Mouse (Mus musculus) liver, embryonic 12.5 days (tissue): ENCODE data around the gene Pbx2. TPM values are rescaled to one million over a fixed set of nuclear protein-coding genes. Genes with fewer than 3 reads are reported as not detected.

Source experiments
- ATAC-seq: fragments of 200-750 bp; cut with Nextera tagmentation; 2 replicates; pipeline ENCODE4 v1.8.0; 2017; ENCODE audit warnings: moderate number of reproducible peaks, mild to moderate bottlenecking, moderate library complexity
- H3K27ac ChIP-seq: fragments of 300-500 bp; sonication (generic); 2 replicates; pipeline ENCODE4 v1.5.1; 2016; ENCODE audit warnings: mild to moderate bottlenecking
- H3K27me3 ChIP-seq: fragments of 300-500 bp; sonication (generic); replicated peaks from 2 replicates; pipeline ENCODE4 v1.6.1; 2016; ENCODE audit warnings: mild to moderate bottlenecking, moderate library complexity
- H3K36me3 ChIP-seq: fragments of 300-500 bp; sonication (generic); 2 replicates; pipeline ENCODE4 v1.6.1; 2016; ENCODE audit warnings: mild to moderate bottlenecking, moderate library complexity
- H3K4me1 ChIP-seq: fragments of 300-500 bp; sonication (generic); 2 replicates; pipeline ENCODE4 v1.6.1; 2016
- H3K4me2 ChIP-seq: fragments of 300-500 bp; sonication (generic); 2 replicates; pipeline ENCODE4 v1.6.1; 2016; ENCODE audit warnings: mild to moderate bottlenecking, moderate library complexity
- H3K4me3 ChIP-seq: fragments of 300-500 bp; sonication (generic); 2 replicates; pipeline ENCODE4 v1.5.1; 2016; ENCODE audit warnings: mild to moderate bottlenecking, moderate library complexity
- H3K9ac ChIP-seq: fragments of 300-500 bp; sonication (generic); 2 replicates; pipeline ENCODE4 v1.6.1; 2016; ENCODE audit warnings: mild to moderate bottlenecking, moderate library complexity
- H3K9me3 ChIP-seq: fragments of 300-500 bp; sonication (generic); replicated peaks from 2 replicates; pipeline ENCODE4 v1.6.1; 2016; ENCODE audit warnings: mild to moderate bottlenecking, moderate library complexity
- WGBS: fragments of 180-500 bp; shearing (Covaris S2); methylation state at CpG from one replicate; pipeline ENCODE4 v1.1.7; 2016; ENCODE audit not compliant: insufficient replicate concordance; 5-methylcytosine and 5-hydroxymethylcytosine counted together
- polyA plus RNA-seq: library from polyadenylated mRNA; unstranded; fragments of >200 nt; fragmentation: Nextera tagmentation; extraction: Ambion mirVana; gene quantifications from 2 replicates; pipeline ENCODE4 v1.2.1, GENCODE M21; 2016

The Pbx2 gene
- polyA plus RNA-seq, 1 experiment from 2014 or later, result 6.9 TPM

DNA sequence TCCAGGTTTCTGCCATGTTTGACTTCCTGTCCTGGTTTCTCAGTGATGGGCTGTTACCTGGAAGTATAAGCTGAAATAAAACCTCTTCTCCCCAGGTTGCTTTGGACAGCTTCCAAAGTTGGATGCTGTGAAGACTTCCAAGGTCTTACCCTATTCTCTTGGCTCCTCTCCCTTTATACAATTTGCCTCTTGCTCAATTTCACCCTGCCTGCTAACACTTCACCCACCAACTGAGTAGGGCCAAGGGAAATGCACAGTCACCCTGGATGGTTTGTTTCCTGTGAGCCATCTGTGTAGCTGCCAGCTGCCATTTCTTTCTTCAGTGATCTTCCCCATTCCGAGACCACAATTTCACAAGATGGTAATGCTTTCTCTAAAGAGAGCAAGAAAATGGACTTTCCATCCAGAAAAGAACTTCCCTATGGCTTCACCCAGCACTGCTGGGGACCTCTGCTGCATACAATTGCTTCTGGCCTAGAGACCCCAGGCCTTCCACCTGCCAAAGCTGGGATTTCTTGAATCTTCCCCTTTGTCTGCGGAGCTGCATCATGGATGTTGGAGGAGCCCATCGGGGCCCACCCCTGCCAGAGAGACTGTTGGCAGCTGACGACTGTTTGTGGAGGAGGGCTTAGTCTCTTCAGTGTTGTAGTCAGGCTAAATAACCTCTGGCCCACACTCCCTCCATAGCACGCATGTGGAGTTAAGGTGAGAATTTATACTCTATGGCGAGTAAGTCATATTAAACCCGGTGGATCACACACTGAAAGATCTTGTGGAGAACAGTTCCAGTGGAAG, 48.6 kb downstream of the Pbx2 start:
- no peak overlapping the region for H3K4me2 ChIP-seq
- ATAC-seq, result no peak
- no peak overlapping the region for H3K4me3 ChIP-seq
- H3K36me3 ChIP-seq, result no peaks in the 10 kb centered on the region
- H3K27me3 ChIP-seq, result peaks cover 32% of the 10 kb centered on the region
- no peak overlapping the region for H3K9ac ChIP-seq
- 0 out of 2 replicates have a peak, but pooled peaks cover 8% of the 10 kb centered on the region for H3K4me1 ChIP-seq
- 63% methylated on average over 7 of the region's 7 CpGs for WGBS
- no peaks in the 10 kb centered on the region for H3K9me3 ChIP-seq
- H3K27ac ChIP-seq, result no peak overlapping the region

DNA sequence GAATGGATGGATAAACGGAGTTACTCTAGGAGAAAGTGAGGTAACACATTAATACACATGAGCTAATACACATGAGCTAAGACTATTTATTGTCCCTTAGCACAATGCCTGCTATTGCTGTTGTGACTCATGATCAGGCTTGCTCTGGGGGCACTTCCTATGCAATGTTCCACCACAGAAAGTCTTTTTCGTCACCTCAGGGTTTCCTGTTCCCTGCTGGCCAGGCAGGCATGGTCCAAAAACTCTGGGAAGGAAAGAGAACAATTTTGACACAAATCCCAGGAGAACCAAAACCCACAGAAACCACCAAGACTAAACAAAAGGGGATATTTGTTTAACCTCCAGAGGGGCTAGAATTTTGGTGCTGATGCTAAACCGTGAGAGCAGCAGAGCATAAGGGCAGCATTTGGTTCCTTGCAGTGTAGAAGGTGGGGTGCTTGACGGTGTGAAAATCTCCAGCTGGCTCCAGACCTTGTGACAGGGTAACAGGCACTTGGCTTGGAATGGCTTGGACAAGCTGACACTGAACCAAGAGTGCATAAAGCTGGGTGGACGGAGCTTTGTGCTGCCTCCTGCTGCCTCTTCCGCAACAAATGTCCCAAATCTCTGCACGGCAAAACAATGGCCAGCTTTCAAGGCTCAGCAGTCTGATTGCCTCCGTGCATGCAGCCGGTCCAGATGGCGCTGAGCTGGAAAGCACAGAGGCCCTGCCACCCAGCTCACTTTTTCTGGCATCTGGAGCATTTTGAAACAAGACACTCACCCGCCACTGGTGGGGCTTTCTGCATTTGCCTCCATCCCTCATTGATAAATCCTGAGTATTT, 49.9 kb downstream of the Pbx2 start:
- Histone ChIP-seq H3K9ac (no peak overlapping the region), H3K36me3 (no peaks in the 10 kb centered on the region), H3K27me3 (peaks cover 25% of the 10 kb centered on the region), H3K9me3 (no peaks in the 10 kb centered on the region), H3K27ac (no peak overlapping the region), H3K4me3 (no peak overlapping the region), H3K4me2 (no peak overlapping the region), H3K4me1 (peaks cover 21% of the 10 kb centered on the region)
- no peak for ATAC-seq
- WGBS, result 23% methylated on average over 11 of the region's 11 CpGs

DNA sequence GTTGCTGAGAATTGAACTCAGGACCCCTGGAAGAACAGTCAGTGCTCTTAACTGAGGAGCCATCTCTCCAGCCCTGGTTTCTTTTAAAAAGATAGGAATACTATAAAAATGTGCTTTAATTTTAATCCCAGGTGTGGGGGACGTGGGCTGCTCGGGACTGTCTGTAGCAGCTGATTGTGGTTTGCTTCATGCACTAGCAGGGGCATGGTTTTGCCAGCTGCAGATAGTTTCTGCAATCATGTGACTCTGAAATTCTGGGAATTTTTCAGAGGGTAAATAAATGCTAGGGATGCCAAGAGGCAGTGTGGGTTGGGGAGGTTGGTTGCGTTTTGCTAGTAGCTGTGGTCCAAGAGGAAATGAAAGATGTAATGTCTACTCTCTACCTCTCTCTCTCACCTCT, 50.9 kb downstream of the Pbx2 start:
- Histone ChIP-seq H3K27ac (no peak overlapping the region), H3K4me1 (peaks cover 29% of the 10 kb centered on the region), H3K9ac (no peak overlapping the region), H3K27me3 (peaks cover 18% of the 10 kb centered on the region), H3K4me3 (no peak overlapping the region), H3K36me3 (no peaks in the 10 kb centered on the region), H3K9me3 (no peaks in the 10 kb centered on the region), H3K4me2 (no peak overlapping the region)
- ATAC-seq, result no peak
- 61% methylated on average over 3 of the region's 3 CpGs for WGBS

DNA sequence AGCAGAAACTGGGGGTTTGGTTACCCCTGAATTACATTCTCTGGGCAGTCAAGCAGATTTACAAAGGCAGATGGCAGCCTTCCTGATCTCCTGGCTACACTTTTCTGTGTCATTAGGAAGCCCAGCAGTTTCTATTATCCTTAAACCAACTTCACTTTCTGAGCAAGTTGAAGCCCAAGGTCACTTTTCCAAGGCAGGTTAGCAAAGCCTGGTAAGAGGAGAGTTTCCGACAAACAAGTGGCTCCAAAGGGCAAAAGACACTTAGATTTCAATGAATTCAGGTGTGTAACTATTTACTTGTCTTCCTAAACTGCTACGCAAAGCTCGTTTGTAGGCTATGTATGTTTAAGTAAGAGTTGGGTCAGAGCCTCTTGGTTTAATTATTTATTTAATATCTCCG, 52.3 kb downstream of the Pbx2 start:
- H3K9ac ChIP-seq, result no peak overlapping the region
- H3K36me3 ChIP-seq, result peaks cover under 1% of the 10 kb centered on the region; the same call in 1 of the 2 replicates
- no peak overlapping the region for H3K4me3 ChIP-seq
- no peaks in the 10 kb centered on the region for H3K9me3 ChIP-seq
- 72% methylated on average over 4 of the region's 4 CpGs for WGBS
- no peak overlapping the region for H3K27ac ChIP-seq
- H3K27me3 ChIP-seq, result peaks cover 16% of the 10 kb centered on the region; the same call in 1 of the 2 replicates
- no peak for ATAC-seq
- H3K4me2 ChIP-seq, result no peak overlapping the region
- H3K4me1 ChIP-seq, result peaks cover 39% of the 10 kb centered on the region

GRCm38 (mm10) chr17:34643944-34644343, 52.9 kb downstream of the Pbx2 start:
- no peak for ATAC-seq
- Histone ChIP-seq H3K4me3 (no peak overlapping the region), H3K4me1 (peaks cover 40% of the 10 kb centered on the region), H3K27ac (no peak overlapping the region), H3K9ac (no peak overlapping the region), H3K36me3 (peaks cover 7% of the 10 kb centered on the region), H3K9me3 (no peaks in the 10 kb centered on the region), H3K27me3 (peaks cover 12% of the 10 kb centered on the region; the same call in 1 of the 2 replicates), H3K4me2 (no peak overlapping the region)
- WGBS, result 69% methylated on average over 10 of the region's 10 CpGs

- Histone ChIP-seq H3K27me3 (peaks cover 12% of the 10 kb centered on the region; the same call in 1 of the 2 replicates), H3K27ac (peak within 1 kb of the TSS; percentile 75), H3K9ac (peak within 1 kb of the TSS; percentile 73), H3K4me2 (peak within 1 kb of the TSS; percentile 94), H3K4me3 (peak within 1 kb of the TSS; percentile 95), H3K36me3 (peaks cover 13% of the 10 kb centered on the region), H3K9me3 (no peaks in the 10 kb centered on the region), H3K4me1 (peaks cover 40% of the 10 kb centered on the region)
- ATAC-seq, result peak; percentile 62
- 1% methylated on average over 16 of the region's 16 CpGs for WGBS
Observed at GRCm38 (mm10) chr17:34644608-34645007, 53.5 kb downstream of the Pbx2 start, which contains the start of gene Fkbpl. Gene Fkbpl, plus strand, starts transcription at chr17:34644764.

- Histone ChIP-seq H3K4me2 (peak overlapping the region; percentile 94), H3K4me3 (peak overlapping the region; percentile 95), H3K4me1 (peaks cover 40% of the 10 kb centered on the region), H3K9ac (peak overlapping the region; percentile 73), H3K27me3 (peaks cover 12% of the 10 kb centered on the region; the same call in 1 of the 2 replicates), H3K9me3 (no peaks in the 10 kb centered on the region), H3K27ac (peak overlapping the region; percentile 75), H3K36me3 (peaks cover 21% of the 10 kb centered on the region)
- 41% methylated on average over 10 of the region's 10 CpGs for WGBS
- no peak for ATAC-seq
Observed at GRCm38 (mm10) chr17:34645256-34645829, 54.3 kb downstream of the Pbx2 start.

DNA sequence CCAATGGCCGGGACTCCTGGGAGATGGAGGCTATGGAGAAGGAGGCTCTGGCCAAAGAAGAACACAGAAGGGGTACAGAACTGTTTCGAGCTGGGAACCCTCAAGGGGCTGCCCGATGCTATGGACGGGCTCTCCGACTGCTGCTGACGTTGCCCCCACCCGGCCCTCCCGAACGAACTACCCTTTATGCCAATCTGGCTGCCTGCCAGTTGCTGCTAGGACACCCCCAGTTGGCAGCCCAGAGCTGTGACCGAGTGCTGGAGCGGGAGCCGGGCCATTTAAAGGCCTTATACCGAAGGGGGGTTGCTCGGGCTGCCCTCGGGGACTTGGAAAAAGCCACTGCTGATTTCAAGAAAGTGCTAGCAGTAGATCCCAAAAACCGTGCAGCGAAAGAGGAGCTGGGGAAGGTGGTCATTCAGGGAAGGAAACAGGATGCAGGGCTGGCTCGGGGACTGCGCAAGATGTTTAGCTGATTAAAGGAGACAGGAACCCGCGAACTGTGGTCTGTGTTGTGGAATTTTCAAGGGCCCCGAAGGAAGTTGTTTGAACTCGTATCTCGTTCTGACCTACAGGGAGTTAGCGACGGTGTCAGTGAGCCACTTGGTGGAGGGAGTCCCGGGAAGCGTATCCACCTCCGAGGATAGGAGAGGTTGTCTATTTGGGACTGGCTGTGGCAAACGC, 54.9 kb downstream of the Pbx2 start:
- Histone ChIP-seq H3K27me3 (peaks cover 12% of the 10 kb centered on the region; the same call in 1 of the 2 replicates), H3K9me3 (no peaks in the 10 kb centered on the region), H3K4me1 (peaks cover 40% of the 10 kb centered on the region), H3K4me3 (peak overlapping the region; percentile 95), H3K4me2 (peak overlapping the region; percentile 94), H3K9ac (0 out of 2 replicates have a peak overlapping the region, but pooled peaks have one; percentile 15), H3K36me3 (peaks cover 27% of the 10 kb centered on the region), H3K27ac (0 out of 2 replicates have a peak overlapping the region, but pooled peaks have one; percentile 15)
- 56% methylated on average over 30 of the region's 30 CpGs for WGBS
- no peak for ATAC-seq

Other genes starting within 250 kb of the Pbx2 start
- gene Btnl2, start 236.4 kb upstream of the Pbx2 start, polyA plus RNA-seq, result 0.07 TPM in 1 of 2 replicates, not detected in the other
- gene Btnl1, start 214.1 kb upstream of the Pbx2 start, polyA plus RNA-seq, result not detected in 2 replicates
- gene BC051142, start 192.4 kb upstream of the Pbx2 start, polyA plus RNA-seq, result 0.18 and 0.31 TPM in 2 replicates
- gene Btnl4, start 113.9 kb upstream of the Pbx2 start, polyA plus RNA-seq, result not detected in 2 replicates
- gene Btnl6, start 73.9 kb upstream of the Pbx2 start, polyA plus RNA-seq, result not detected in 2 replicates
- gene Notch4, start 27.0 kb upstream of the Pbx2 start, polyA plus RNA-seq, result 1.7 and 2.0 TPM in 2 replicates
- gene Gpsm3, start 1.5 kb upstream of the Pbx2 start, polyA plus RNA-seq, result 10.7 and 11.0 TPM in 2 replicates
- gene Ager, start 6.6 kb downstream of the Pbx2 start, polyA plus RNA-seq, result 1.3 and 1.5 TPM in 2 replicates
- gene Rnf5, start 12.4 kb downstream of the Pbx2 start, polyA plus RNA-seq, result 94.8 and 101 TPM in 2 replicates
- gene Agpat1, start 13.0 kb downstream of the Pbx2 start, polyA plus RNA-seq, result 31.2 and 31.7 TPM in 2 replicates
- gene Egfl8, start 24.7 kb downstream of the Pbx2 start, polyA plus RNA-seq, result 0.45 and 0.50 TPM in 2 replicates
- gene Ppt2, start 37.2 kb downstream of the Pbx2 start, polyA plus RNA-seq, result 13.7 and 13.9 TPM in 2 replicates
- gene Prrt1, start 38.3 kb downstream of the Pbx2 start, polyA plus RNA-seq, result not detected in 2 replicates
- gene Fkbpl, start 53.5 kb downstream of the Pbx2 start, polyA plus RNA-seq, result 6.7 and 7.1 TPM in 2 replicates
- gene Atf6b, start 55.9 kb downstream of the Pbx2 start, polyA plus RNA-seq, result 37.0 and 37.3 TPM in 2 replicates
- gene Tnxb, start 79.3 kb downstream of the Pbx2 start, polyA plus RNA-seq, result 0.04 and 0.05 TPM in 2 replicates
- gene C4b, start 152.6 kb downstream of the Pbx2 start, polyA plus RNA-seq, result 0.42 and 0.61 TPM in 2 replicates
- not detected in 2 replicates for gene Cyp21a1, start 213.3 kb downstream of the Pbx2 start, polyA plus RNA-seq
- gene Stk19, start 245.7 kb downstream of the Pbx2 start, polyA plus RNA-seq, result 18.0 and 18.6 TPM in 2 replicates
- gene Dxo, start 245.8 kb downstream of the Pbx2 start, polyA plus RNA-seq, result 37.0 and 38.8 TPM in 2 replicates